Mouse (Mus musculus) kidney, adult 2 months (tissue): Measurements from ENCODE around the gene Ssx2ip. TPM values are rescaled to one million over a fixed set of nuclear protein-coding genes. Genes with fewer than 3 reads are reported as not detected.

Source experiments
- DNase-seq: peaks from one replicate; pipeline ENCODE4 v3.0.0; 2021
- H3K27ac ChIP-seq: fragments of 200-500 bp; 2 replicates; pipeline ENCODE4 v1.5.1; 2012; ENCODE audit warnings: low read depth, low read length, control low read depth, inconsistent platforms; ENCODE audit not compliant: insufficient read depth
- H3K27me3 ChIP-seq: fragments of 200-500 bp; replicated peaks from 2 replicates; pipeline ENCODE4 v1.6.1; 2012; ENCODE audit warnings: mild to moderate bottlenecking, moderate library complexity, low read length, inconsistent platforms; ENCODE audit not compliant: control insufficient read depth, insufficient read depth
- H3K36me3 ChIP-seq: fragments of 200-500 bp; 2 replicates; pipeline ENCODE4 v1.6.1; 2012; ENCODE audit warnings: mild to moderate bottlenecking, moderate library complexity, low read length, inconsistent platforms; ENCODE audit not compliant: control insufficient read depth, insufficient read depth
- H3K4me1 ChIP-seq: fragments of 200-500 bp; 2 replicates; pipeline ENCODE4 v1.6.1; 2011; ENCODE audit warnings: low read length; ENCODE audit not compliant: control insufficient read depth, insufficient read depth
- H3K4me3 ChIP-seq: fragments of 200-500 bp; 2 replicates; pipeline ENCODE4 v1.5.1; 2011; ENCODE audit warnings: mild to moderate bottlenecking, low read depth, low read length, control low read depth; ENCODE audit not compliant: insufficient read depth
- CTCF ChIP-seq: fragments of 200-500 bp; conservative IDR thresholded peaks from 2 replicates; pipeline ENCODE4 v1.5.1; 2011; ENCODE audit warnings: low read depth, mild to moderate bottlenecking, control low read depth, low read length, moderate library complexity, mixed read lengths; ENCODE audit not compliant: insufficient read depth, insufficient read length
- POLR2A ChIP-seq: fragments of 200-500 bp; IDR thresholded peaks from one replicate; pipeline ENCODE4 v1.6.1; 2011; ENCODE audit warnings: low read depth, low read length, control low read depth
- WGBS: fragments of 180-500 bp; shearing (Covaris S2); methylation state at CpG from one replicate; pipeline ENCODE4 v1.1.7; 2018; 5-methylcytosine and 5-hydroxymethylcytosine counted together
- polyA plus RNA-seq: library from polyadenylated mRNA; depleted of rRNA; stranded (reverse); fragments of >200 nt; gene quantifications from 2 replicates; pipeline ENCODE4 v1.2.3, GENCODE M21; 2012

The Ssx2ip gene
- polyA plus RNA-seq, 1 experiment, result 8.0 TPM

GRCm38 (mm10) chr3:146375224-146375657 lies 29.2 kb upstream of the Ssx2ip start:
- H3K4me1 ChIP-seq, result no peaks in the 10 kb centered on the region
- no peak overlapping the region for H3K4me3 ChIP-seq
- 44% methylated on average over 4 of the region's 4 CpGs for WGBS
- TF ChIP-seq CTCF (no peak), POLR2A (no peak)
- H3K27me3 ChIP-seq, result no peaks in the 10 kb centered on the region
- H3K27ac ChIP-seq, result no peak overlapping the region
- no peaks in the 10 kb centered on the region for H3K36me3 ChIP-seq
- no peak for DNase-seq

DNA sequence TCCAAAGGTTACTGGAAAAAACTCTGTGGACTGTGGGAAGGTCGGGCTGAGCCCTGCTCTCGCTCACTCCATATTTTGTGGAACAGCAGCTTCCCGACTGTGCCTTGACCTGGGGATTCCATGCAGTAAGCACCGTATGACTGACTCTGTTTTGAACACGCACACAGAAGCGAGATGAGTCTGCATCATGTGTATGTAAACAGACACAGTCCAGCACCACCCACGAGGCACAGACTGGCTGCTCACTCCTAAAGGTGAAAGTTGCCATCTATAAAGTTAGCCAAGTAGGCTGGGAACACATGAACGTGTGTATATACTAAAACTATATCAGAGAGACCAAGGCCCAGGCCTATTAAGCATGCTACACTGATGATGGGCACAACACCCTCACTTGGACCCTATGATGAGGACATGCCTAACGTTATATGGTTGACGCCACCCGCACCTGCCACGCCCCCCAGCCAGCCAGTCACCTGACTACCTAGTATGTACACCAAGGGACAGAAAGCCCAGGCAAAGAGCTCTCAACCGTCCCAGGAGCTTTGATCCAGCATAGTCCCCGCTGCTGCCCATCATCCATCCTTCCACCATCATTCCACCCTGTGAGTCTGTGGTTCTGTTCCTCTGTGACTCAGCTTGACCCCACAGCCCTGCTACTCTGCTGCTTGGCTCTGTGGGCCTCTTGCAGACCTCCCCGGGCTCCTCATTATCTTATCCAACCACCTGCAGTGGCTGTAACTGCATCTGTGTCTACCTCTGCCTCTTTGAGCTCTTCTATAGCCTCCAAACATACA lies 27.9 kb upstream of the Ssx2ip start:
- Histone ChIP-seq H3K4me3 (no peak overlapping the region), H3K36me3 (no peaks in the 10 kb centered on the region), H3K4me1 (no peaks in the 10 kb centered on the region), H3K27me3 (no peaks in the 10 kb centered on the region), H3K27ac (no peak overlapping the region)
- DNase-seq, result no peak
- WGBS, result 91% methylated on average over 15 of the region's 15 CpGs
- TF ChIP-seq CTCF, result no peak
- no peak for TF ChIP-seq POLR2A

DNA sequence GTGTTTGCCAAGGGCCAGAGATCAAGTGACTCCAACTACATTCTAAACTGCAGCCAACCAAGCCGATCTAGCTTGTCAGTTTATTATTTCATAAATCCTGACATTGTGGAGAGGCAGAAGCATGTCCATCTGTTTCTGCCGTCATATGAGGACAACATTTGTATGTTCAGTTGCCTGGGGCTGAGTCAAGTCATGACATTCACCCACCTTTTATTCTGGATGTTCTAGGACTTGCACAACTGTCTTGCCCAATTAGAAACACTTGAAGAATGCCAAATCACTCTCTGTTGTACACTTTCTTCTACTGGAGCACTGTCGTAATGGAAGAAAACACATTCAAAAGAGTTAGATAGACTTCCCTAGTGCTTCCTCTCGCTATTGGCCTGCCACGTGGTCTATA lies 27.2 kb upstream of the Ssx2ip start:
- DNase-seq, result no peak
- H3K27ac ChIP-seq, result no peak overlapping the region

DNA sequence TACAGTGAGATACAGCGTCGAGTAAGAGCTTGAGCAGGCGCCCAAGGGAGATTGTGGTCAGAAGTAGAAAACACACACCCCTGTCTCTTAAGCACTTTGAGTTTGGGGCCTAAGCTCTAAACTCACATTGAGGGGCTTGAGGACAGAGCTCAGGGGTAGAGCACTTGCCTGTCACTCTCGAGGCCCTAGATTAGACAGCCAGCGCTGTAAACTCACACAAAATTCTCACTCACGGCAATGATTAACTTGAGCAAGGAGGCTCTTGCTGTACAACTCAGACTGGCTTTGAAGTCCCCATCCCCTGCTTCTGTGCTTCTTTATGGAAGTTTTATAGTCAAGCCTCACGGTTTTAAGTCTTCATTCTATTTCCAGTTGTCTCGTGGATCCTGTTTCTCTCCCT lies 25.7 kb upstream of the Ssx2ip start:
- no peaks in the 10 kb centered on the region for H3K36me3 ChIP-seq
- H3K27ac ChIP-seq, result no peak overlapping the region
- 55% methylated on average over 8 of the region's 8 CpGs for WGBS
- H3K4me1 ChIP-seq, result no peaks in the 10 kb centered on the region
- H3K4me3 ChIP-seq, result no peak overlapping the region
- no peaks in the 10 kb centered on the region for H3K27me3 ChIP-seq
- TF ChIP-seq POLR2A (no peak), CTCF (no peak)
- DNase-seq, result peak; percentile 23

More for the DNA sequence above, 27.2 kb upstream of the Ssx2ip start:
- no peaks in the 10 kb centered on the region for H3K4me1 ChIP-seq
- no peak overlapping the region for H3K4me3 ChIP-seq
- WGBS, result 79% methylated on average over 5 of the region's 5 CpGs
- TF ChIP-seq CTCF (no peak), POLR2A (no peak)
- no peaks in the 10 kb centered on the region for H3K36me3 ChIP-seq
- H3K27me3 ChIP-seq, result no peaks in the 10 kb centered on the region

- Histone ChIP-seq H3K4me1 (no peaks in the 10 kb centered on the region), H3K27ac (no peak overlapping the region), H3K4me3 (no peak overlapping the region), H3K36me3 (no peaks in the 10 kb centered on the region), H3K27me3 (no peaks in the 10 kb centered on the region)
- TF ChIP-seq CTCF, result no peak
- TF ChIP-seq POLR2A, result no peak
- WGBS, result 56% methylated on average over 9 of the region's 9 CpGs
- no peak for DNase-seq
These were observed 24.5 kb upstream of the Ssx2ip start for GRCm38 (mm10) chr3:146379740-146380466.

GRCm38 (mm10) chr3:146380874-146381273 lies 23.6 kb upstream of the Ssx2ip start:
- no peaks in the 10 kb centered on the region for H3K27me3 ChIP-seq
- H3K4me3 ChIP-seq, result no peak overlapping the region
- no peaks in the 10 kb centered on the region for H3K4me1 ChIP-seq
- TF ChIP-seq CTCF (no peak), POLR2A (no peak)
- H3K36me3 ChIP-seq, result no peaks in the 10 kb centered on the region
- DNase-seq, result no peak
- 91% methylated on average over 2 of the region's 2 CpGs for WGBS
- no peak overlapping the region for H3K27ac ChIP-seq

GRCm38 (mm10) chr3:146381471-146381870 lies 23.0 kb upstream of the Ssx2ip start:
- H3K27ac ChIP-seq, result no peak overlapping the region
- TF ChIP-seq CTCF, result no peak
- no peak for TF ChIP-seq POLR2A
- no peaks in the 10 kb centered on the region for H3K36me3 ChIP-seq
- no peaks in the 10 kb centered on the region for H3K4me1 ChIP-seq
- no peak for DNase-seq
- H3K4me3 ChIP-seq, result no peak overlapping the region
- 96% methylated on average over 9 of the region's 9 CpGs for whole genome bisulfite sequencing
- H3K27me3 ChIP-seq, result no peaks in the 10 kb centered on the region
